Mouse (Mus musculus): ENCODE measurements around the gene Ube2s.

Gene Ube2s

GRCm38 (mm10) chr7:4776861-4777830 lies 35.2 kb downstream of the Ube2s start:
- DNase-seq (ENCODE audit: low spot score), result peak; percentile 76

- DNase-seq (ENCODE audit: low spot score), result no peak
Observed at GRCm38 (mm10) chr7:4776131-4776530, 36.3 kb downstream of the Ube2s start.

DNA sequence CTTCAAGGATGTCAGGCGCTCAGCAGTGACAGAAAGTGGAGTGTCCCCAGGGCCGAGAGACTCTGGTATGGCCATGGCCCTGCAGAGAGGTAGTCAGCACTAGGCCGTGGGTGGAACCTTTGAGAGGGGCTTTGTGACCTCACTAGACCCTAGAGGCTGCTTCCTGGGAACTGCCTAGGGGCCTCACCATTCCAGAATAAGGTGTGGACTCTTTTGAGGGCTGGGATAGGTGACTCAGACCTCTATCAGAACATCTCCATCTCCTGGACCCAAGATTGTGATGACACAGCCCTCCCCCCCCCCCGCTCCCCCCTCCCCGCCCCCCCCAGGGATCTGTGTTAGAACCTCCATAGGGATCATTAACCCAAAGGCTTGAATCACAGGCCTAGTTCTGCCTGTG lies 41.2 kb downstream of the Ube2s start, which contains the start of gene Fam71e2:
Gene Fam71e2 (minus strand): TSS at position 101 of the 400 bp plus-strand sequence.
- DNase-seq (ENCODE audit: low spot score), result no peak

DNA sequence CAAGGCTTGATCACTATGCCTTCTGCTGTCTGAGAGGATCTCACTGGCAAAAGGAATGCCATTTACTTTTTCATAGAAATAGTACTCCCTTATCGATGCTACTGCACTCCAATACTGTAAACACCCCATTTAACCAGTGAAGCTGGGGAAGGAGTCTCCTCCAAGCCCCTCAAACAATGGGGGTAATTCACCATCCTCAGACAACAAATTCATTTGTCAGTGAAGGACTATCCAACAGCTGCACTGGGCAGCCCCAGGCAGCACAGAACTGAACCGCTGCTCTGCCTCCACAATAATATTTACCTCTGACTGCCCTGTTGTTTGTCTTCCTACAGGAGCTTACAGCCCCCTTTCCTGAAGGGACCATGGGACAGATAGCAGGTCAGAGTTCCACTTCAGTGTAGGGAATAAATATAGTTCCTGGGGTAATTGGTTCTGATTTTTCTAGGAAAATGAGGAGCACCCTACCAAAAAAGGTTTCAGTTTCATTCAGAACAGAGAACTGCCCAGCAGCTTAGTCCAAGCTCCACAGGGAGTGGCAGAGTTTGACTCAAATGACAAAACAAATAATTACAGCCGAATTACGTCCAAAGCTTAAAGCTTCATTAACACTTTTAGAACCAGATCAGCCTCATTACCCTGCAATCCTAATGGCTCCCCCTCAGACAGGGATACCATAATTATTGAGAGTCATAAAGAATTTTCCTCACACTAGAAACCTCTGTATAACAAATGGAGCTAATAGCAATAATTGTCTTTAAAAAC lies 47.3 kb downstream of the Ube2s start:
- no peak for DNase-seq (ENCODE audit: low spot score)

DNA sequence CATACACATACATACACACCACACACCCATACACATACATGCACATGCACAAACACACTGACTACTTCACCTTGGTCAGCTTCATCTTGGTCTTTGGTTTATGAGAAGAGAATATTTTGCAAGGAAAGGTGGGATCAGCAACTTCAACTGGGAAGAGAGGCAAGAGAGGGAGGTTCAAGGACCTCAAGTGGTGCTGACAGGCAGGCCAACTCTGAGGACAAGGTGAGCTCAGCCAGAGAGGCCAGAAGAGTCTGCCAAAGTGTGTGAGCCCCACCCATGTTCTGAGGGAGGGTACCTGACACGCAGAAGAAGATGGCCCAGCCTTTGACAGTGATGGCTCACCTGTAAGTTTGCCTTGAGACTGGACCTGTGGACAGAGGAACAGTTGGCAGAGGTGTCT lies 52.7 kb downstream of the Ube2s start:
- DNase-seq (ENCODE audit: low spot score), result no peak

DNA sequence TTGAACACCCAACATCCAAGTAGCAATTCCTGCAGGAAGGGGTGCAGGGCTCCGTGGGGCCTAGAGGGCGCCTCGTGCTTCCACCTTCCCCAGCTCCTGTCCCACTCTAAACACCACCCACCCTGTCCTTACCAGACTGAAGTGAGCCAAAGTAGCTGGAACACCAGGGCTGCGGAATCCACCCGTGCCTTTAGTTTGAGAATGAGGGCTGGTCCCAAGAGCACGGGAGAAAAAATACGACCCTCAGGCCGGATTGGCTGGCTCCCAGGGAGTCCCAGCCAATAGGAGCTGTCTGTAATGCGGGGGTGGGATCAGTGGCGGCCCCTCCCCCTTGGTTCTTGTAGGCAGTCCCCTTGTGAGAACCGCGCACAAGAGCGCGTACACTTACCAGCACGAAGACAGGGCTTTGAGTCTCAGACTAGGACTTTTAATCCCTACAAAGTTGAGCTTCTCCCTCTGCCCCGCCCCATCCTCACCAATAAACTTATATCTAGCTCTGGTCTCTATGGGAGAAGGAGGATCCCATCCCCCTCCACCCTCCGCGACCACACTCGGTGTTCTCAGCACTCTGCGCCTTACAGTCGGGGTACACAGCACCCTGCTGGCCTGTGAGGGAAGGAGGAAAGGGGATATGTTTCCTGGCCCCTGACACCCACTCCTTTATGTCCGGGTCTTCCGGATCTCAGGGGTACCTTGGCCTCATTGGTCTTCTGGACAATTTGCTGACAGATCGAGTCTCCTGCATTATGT lies 59.4 kb downstream of the Ube2s start, which contains the start of gene Cox6b2:
Gene Cox6b2 (minus strand): TSS at position 274 of the 750 bp plus-strand sequence.
- peak; percentile 90 for DNase-seq (ENCODE audit: low spot score)

DNA sequence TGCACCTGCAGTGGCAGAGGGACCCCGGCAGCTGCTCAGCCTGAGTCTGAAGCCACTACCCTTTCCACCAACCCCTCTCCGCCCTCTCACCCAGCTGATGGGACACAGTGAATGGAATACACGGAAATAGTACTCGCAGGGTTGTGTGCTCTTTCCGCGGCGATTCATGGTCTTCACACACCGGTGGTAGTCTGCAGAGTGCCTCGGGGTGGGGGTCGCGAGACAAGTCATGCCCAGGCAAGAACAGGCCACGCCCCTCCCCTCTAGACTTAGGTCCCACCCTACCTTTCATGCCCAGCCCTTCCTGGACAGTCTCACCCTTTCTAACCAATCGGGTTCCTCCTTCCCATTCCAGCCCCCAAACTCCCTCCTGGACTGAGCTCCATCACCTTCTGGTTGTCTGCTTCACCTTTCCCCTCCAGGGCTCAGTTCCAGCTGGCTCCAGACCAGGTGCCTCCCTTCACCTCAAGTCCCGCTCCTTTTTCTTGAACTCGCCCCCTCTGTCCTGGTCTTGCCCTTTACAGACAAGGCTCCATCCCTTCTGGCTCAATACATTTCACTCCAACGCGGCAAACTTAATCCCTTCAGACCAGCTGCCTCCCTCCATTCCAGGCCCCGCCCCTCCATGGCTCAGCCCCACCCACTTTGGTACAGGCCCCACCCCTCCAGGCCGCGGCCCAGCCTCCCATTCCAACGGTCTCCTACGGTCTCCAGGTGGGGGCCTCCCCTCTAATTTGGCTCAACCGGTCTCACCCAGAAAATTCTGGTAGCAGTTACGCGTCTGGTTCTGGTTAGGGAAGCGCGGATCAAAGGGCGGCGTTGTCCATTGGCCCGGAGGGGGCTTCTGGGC lies 60.2 kb downstream of the Ube2s start:
- peak; percentile 72 for DNase-seq (ENCODE audit: low spot score)

GRCm38 (mm10) chr7:4749169-4749568 lies 63.2 kb downstream of the Ube2s start:
- no peak for DNase-seq (ENCODE audit: low spot score)

DNA sequence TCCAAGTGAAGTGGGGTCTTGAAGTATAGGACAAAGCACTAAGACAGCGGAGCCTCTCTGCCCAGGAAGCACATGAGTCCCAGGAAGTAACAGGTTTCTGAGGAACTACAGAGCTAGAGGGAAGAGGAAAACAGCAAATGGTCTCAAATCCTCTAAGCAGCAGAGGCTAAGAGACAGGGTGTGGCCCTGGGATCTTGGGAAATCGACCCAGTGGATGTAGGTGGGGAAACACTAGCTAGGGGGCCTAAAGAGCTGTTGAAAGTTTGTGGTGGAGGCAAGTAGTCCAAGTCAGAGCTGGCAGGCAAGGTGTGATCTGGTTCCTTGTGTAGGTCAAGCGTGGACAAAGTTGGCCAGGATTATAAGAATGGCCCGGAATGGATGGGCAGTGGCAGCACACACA lies 64.1 kb downstream of the Ube2s start:
- DNase-seq (ENCODE audit: low spot score), result no peak

DNA sequence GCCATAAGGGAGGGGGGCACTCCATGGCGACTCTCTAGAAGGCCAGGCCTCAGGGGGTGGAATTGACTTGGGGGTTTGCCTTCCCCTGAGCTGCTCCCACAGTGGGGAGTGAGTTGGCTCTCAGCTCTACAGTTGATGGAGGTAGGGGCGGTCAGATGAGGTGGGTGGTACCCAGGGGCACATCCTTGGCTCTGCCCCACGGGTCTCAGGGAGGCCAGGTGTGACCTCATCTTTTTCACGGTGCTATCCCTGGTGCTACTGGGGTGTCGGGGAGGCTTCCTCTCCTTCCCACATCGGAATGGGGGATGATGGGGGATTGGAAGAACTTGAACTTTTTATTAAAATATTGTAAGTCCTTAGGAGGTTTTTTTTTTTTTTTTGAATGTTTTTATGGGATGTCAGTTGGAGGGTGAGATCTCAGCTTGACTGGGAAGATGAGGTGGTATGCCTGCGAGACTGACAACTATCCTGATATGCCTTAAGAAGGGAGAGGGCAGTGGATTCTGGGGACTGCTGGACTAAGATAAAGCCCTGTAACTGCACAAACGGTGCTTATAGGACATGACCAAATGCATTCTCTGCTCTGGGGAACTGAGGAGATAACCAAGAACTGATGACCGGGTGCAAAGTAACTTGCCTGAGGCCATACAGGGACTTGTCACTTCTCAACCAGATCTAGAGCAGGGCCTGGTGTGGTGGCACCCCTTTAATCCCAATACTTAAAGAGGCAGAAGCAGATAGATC lies 65.1 kb downstream of the Ube2s start:
- no peak for DNase-seq (ENCODE audit: low spot score)

DNA sequence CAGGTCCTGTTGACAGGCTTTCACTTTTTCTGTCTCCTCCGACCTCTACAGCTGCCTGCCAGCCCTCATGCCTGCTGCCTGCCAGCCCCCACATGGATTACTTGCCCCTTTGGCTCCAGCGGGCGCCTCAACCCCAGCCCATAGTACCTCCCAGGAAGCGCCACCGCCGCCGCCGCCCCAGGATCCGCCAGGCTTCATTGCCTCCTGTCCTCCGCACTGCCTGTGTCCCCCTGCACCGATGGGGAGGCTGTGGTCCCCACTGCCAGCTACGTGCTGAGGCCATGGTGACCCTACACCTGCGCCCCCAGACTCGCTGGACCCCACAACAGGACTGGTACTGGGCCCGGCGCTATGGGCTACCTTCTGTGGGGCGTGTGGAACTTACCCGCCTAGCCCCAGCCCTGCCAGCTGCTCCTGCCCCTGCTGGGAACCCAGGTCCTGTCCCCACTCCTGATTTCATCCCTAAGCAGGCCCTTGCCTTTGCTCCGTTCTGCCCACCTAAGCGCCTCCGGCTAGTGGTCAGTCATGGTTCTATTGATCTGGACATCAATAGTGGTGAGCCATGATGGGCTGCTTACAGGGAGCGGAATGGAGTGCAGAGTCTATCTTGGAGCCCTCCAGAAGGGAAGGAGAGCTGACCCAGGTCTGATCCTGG lies 65.9 kb downstream of the Ube2s start:
- DNase-seq (ENCODE audit: low spot score), result no peak

GRCm38 (mm10) chr7:4744886-4745285 lies 67.5 kb downstream of the Ube2s start:
- no peak for DNase-seq (ENCODE audit: low spot score)

Measured in retina, embryonic 14.5 days (tissue).